Mouse (Mus musculus) pancreas, adult 10 weeks (tissue): ENCODE measurements around the gene Stxbp5l. TPM values are rescaled to one million over a fixed set of nuclear protein-coding genes. Genes with fewer than 3 reads are reported as not detected.

Experiments used
- polyA plus RNA-seq: library from polyadenylated mRNA; stranded (reverse); fragments of 350-450 nt; fragmentation: Illumina TruSeq; extraction: RNeasy Lipid Tissue Mini Kit (QIAGEN cat#74804); gene quantifications from one replicate; pipeline ENCODE4 v1.2.3, GENCODE M21; 2015; ENCODE audit warnings: low read depth, low replicate concordance; ENCODE audit not compliant: insufficient read depth

Gene Stxbp5l
- 0.66 TPM for polyA plus RNA-seq

GRCm38 (mm10) chr16:37384821-37385344 lies at the start of gene Stxbp5l:
Gene Stxbp5l (minus strand): TSS chr16:37384962.

Other genes with a start within 250 kb of the Stxbp5l start
- gene Gtf2e1, start 154.8 kb upstream of the Stxbp5l start, polyA plus RNA-seq, result 1.9 TPM
- 2.0 TPM for gene Rabl3, start 154.9 kb upstream of the Stxbp5l start, polyA plus RNA-seq
- gene Hgd, start 195.2 kb upstream of the Stxbp5l start, polyA plus RNA-seq, result not detected